Mouse (Mus musculus): Measurements from ENCODE around the gene Zfp747. TPM values are rescaled to one million over a fixed set of nuclear protein-coding genes. Genes with fewer than 3 reads are reported as not detected.
"Not testable (repeated sequence)": the region's sequence is repeated elsewhere in the genome, so short reads cannot be mapped to it uniquely, and the experiment has no call there.

Zfp747 gene
- polyA plus RNA-seq, 1 experiment: 1.0 TPM

- TF ChIP-seq CTCF (IDR thresholded peaks at IDR 0.05; ENCODE audit: control insufficient read depth, insufficient read depth, insufficient replicate concordance, low read depth, low read length) (no peak), POLR2A (IDR thresholded peaks at IDR 0.05; ENCODE audit: control insufficient read depth, low read depth, low read length) (no peak)
- Histone ChIP-seq H3K27ac (ENCODE audit: control insufficient read depth, insufficient read depth, low read depth, low read length) (no peak overlapping the region), H3K4me3 (ENCODE audit: control insufficient read depth, low read depth, low read length) (peak overlapping the region; percentile 67), H3K36me3 (ENCODE audit: control insufficient read depth, insufficient read depth, low read length) (no peaks in the 10 kb centered on the region), H3K4me1 (ENCODE audit: control insufficient read depth, insufficient read depth, low read length) (peaks cover 4% of the 10 kb centered on the region), H3K27me3 (ENCODE audit: control insufficient read depth, insufficient read depth, low read length) (no peaks in the 10 kb centered on the region)
These were observed 12.4 kb downstream of the Zfp747 start for GRCm38 (mm10) chr7:127363475-127363921.

GRCm38 (mm10) chr7:127362418-127362817 is 13.4 kb downstream of the Zfp747 start:
- not testable (repeated sequence) for H3K27me3 ChIP-seq (ENCODE audit: control insufficient read depth, insufficient read depth, low read length); H3K4me3 ChIP-seq (ENCODE audit: control insufficient read depth, low read depth, low read length); H3K27ac ChIP-seq (ENCODE audit: control insufficient read depth, insufficient read depth, low read depth, low read length); H3K36me3 ChIP-seq (ENCODE audit: control insufficient read depth, insufficient read depth, low read length); H3K4me1 ChIP-seq (ENCODE audit: control insufficient read depth, insufficient read depth, low read length)
- TF ChIP-seq CTCF (IDR thresholded peaks at IDR 0.05; ENCODE audit: control insufficient read depth, insufficient read depth, insufficient replicate concordance, low read depth, low read length): peak; percentile 19; the same call in 1 of the 2 replicates

GRCm38 (mm10) chr7:127361449-127361848 is 14.4 kb downstream of the Zfp747 start:
- no peak overlapping the region for H3K4me3 ChIP-seq (ENCODE audit: control insufficient read depth, low read depth, low read length)
- no peaks in the 10 kb centered on the region for H3K27me3 ChIP-seq (ENCODE audit: control insufficient read depth, insufficient read depth, low read length)
- peaks cover 4% of the 10 kb centered on the region for H3K4me1 ChIP-seq (ENCODE audit: control insufficient read depth, insufficient read depth, low read length)
- TF ChIP-seq POLR2A (IDR thresholded peaks at IDR 0.05; ENCODE audit: control insufficient read depth, low read depth, low read length): no peak
- TF ChIP-seq CTCF (IDR thresholded peaks at IDR 0.05; ENCODE audit: control insufficient read depth, insufficient read depth, insufficient replicate concordance, low read depth, low read length): no peak
- no peaks in the 10 kb centered on the region for H3K36me3 ChIP-seq (ENCODE audit: control insufficient read depth, insufficient read depth, low read length)
- no peak overlapping the region for H3K27ac ChIP-seq (ENCODE audit: control insufficient read depth, insufficient read depth, low read depth, low read length)

GRCm38 (mm10) chr7:127360265-127360664 is 15.6 kb downstream of the Zfp747 start:
- H3K27me3 ChIP-seq (ENCODE audit: control insufficient read depth, insufficient read depth, low read length): no peaks in the 10 kb centered on the region
- H3K36me3 ChIP-seq (ENCODE audit: control insufficient read depth, insufficient read depth, low read length): no peaks in the 10 kb centered on the region
- peaks cover 4% of the 10 kb centered on the region for H3K4me1 ChIP-seq (ENCODE audit: control insufficient read depth, insufficient read depth, low read length)
- no peak overlapping the region for H3K4me3 ChIP-seq (ENCODE audit: control insufficient read depth, low read depth, low read length)
- H3K27ac ChIP-seq (ENCODE audit: control insufficient read depth, insufficient read depth, low read depth, low read length): no peak overlapping the region
- TF ChIP-seq POLR2A (IDR thresholded peaks at IDR 0.05; ENCODE audit: control insufficient read depth, low read depth, low read length) (no peak), CTCF (IDR thresholded peaks at IDR 0.05; ENCODE audit: control insufficient read depth, insufficient read depth, insufficient replicate concordance, low read depth, low read length) (no peak)

GRCm38 (mm10) chr7:127358472-127358871 is 17.4 kb downstream of the Zfp747 start:
- Histone ChIP-seq H3K27ac (ENCODE audit: control insufficient read depth, insufficient read depth, low read depth, low read length) (no peak overlapping the region), H3K27me3 (ENCODE audit: control insufficient read depth, insufficient read depth, low read length) (no peaks in the 10 kb centered on the region), H3K36me3 (ENCODE audit: control insufficient read depth, insufficient read depth, low read length) (no peaks in the 10 kb centered on the region), H3K4me3 (ENCODE audit: control insufficient read depth, low read depth, low read length) (no peak overlapping the region), H3K4me1 (ENCODE audit: control insufficient read depth, insufficient read depth, low read length) (peaks cover 2% of the 10 kb centered on the region)
- TF ChIP-seq POLR2A (IDR thresholded peaks at IDR 0.05; ENCODE audit: control insufficient read depth, low read depth, low read length) (no peak), CTCF (IDR thresholded peaks at IDR 0.05; ENCODE audit: control insufficient read depth, insufficient read depth, insufficient replicate concordance, low read depth, low read length) (no peak)

GRCm38 (mm10) chr7:127357871-127358270 is 18.0 kb downstream of the Zfp747 start:
- TF ChIP-seq CTCF (IDR thresholded peaks at IDR 0.05; ENCODE audit: control insufficient read depth, insufficient read depth, insufficient replicate concordance, low read depth, low read length) (no peak), POLR2A (IDR thresholded peaks at IDR 0.05; ENCODE audit: control insufficient read depth, low read depth, low read length) (no peak)
- Histone ChIP-seq H3K36me3 (ENCODE audit: control insufficient read depth, insufficient read depth, low read length) (no peaks in the 10 kb centered on the region), H3K27ac (ENCODE audit: control insufficient read depth, insufficient read depth, low read depth, low read length) (no peak overlapping the region), H3K4me3 (ENCODE audit: control insufficient read depth, low read depth, low read length) (no peak overlapping the region), H3K4me1 (ENCODE audit: control insufficient read depth, insufficient read depth, low read length) (no peaks in the 10 kb centered on the region; the same call in 1 of the 2 replicates), H3K27me3 (ENCODE audit: control insufficient read depth, insufficient read depth, low read length) (no peaks in the 10 kb centered on the region)

GRCm38 (mm10) chr7:127355796-127356195 is 20.1 kb downstream of the Zfp747 start:
- H3K4me3 ChIP-seq (ENCODE audit: control insufficient read depth, low read depth, low read length): no peak overlapping the region
- no peak for TF ChIP-seq CTCF (IDR thresholded peaks at IDR 0.05; ENCODE audit: control insufficient read depth, insufficient read depth, insufficient replicate concordance, low read depth, low read length)
- TF ChIP-seq POLR2A (IDR thresholded peaks at IDR 0.05; ENCODE audit: control insufficient read depth, low read depth, low read length): no peak
- H3K36me3 ChIP-seq (ENCODE audit: control insufficient read depth, insufficient read depth, low read length): no peaks in the 10 kb centered on the region
- no peaks in the 10 kb centered on the region for H3K27me3 ChIP-seq (ENCODE audit: control insufficient read depth, insufficient read depth, low read length)
- H3K4me1 ChIP-seq (ENCODE audit: control insufficient read depth, insufficient read depth, low read length): no peaks in the 10 kb centered on the region
- no peak overlapping the region for H3K27ac ChIP-seq (ENCODE audit: control insufficient read depth, insufficient read depth, low read depth, low read length)

Data from testis, adult 2 months (tissue).